Mouse (Mus musculus): ENCODE data around the gene Sys1.

The Sys1 gene

GRCm38 (mm10) chr2:164500511-164500910 lies 43.7 kb downstream of the Sys1 start:
- no peak for DNase-seq (ENCODE audit: low spot score)

- DNase-seq (ENCODE audit: low spot score), result no peak
These were observed 48.2 kb downstream of the Sys1 start for GRCm38 (mm10) chr2:164504919-164505318.

- DNase-seq (ENCODE audit: low spot score), result no peak
These were observed 49.0 kb downstream of the Sys1 start for GRCm38 (mm10) chr2:164505619-164506347.

- no peak for DNase-seq (ENCODE audit: low spot score)
These were observed 51.0 kb downstream of the Sys1 start for GRCm38 (mm10) chr2:164507811-164508210.

GRCm38 (mm10) chr2:164510621-164511190 lies 53.9 kb downstream of the Sys1 start:
- DNase-seq (ENCODE audit: low spot score), result no peak

- DNase-seq (ENCODE audit: low spot score), result no peak
These were observed 55.6 kb downstream of the Sys1 start for GRCm38 (mm10) chr2:164512121-164512909.

GRCm38 (mm10) chr2:164513389-164513788 lies 56.6 kb downstream of the Sys1 start:
- DNase-seq (ENCODE audit: low spot score), result no peak

GRCm38 (mm10) chr2:164514916-164515315 lies 58.2 kb downstream of the Sys1 start:
- no peak for DNase-seq (ENCODE audit: low spot score)

- no peak for DNase-seq (ENCODE audit: low spot score)
These were observed 59.1 kb downstream of the Sys1 start for GRCm38 (mm10) chr2:164515897-164516296.

- DNase-seq (ENCODE audit: low spot score), result no peak
These were observed 59.8 kb downstream of the Sys1 start for GRCm38 (mm10) chr2:164516592-164516991.

- peak; percentile 57 for DNase-seq (ENCODE audit: low spot score)
These were observed 60.9 kb downstream of the Sys1 start for GRCm38 (mm10) chr2:164517485-164518221.

- no peak for DNase-seq (ENCODE audit: low spot score)
These were observed 61.8 kb downstream of the Sys1 start for GRCm38 (mm10) chr2:164518266-164519170.

- no peak for DNase-seq (ENCODE audit: low spot score)
These were observed 62.4 kb downstream of the Sys1 start for GRCm38 (mm10) chr2:164519171-164519526.

- DNase-seq (ENCODE audit: low spot score), result no peak
These were observed 64.0 kb downstream of the Sys1 start for GRCm38 (mm10) chr2:164520782-164521181.

- no peak for DNase-seq (ENCODE audit: low spot score)
These were observed 65.1 kb downstream of the Sys1 start for GRCm38 (mm10) chr2:164521841-164522240.

- no peak for DNase-seq (ENCODE audit: low spot score)
These were observed 65.5 kb downstream of the Sys1 start for GRCm38 (mm10) chr2:164522280-164522679.

- no peak for DNase-seq (ENCODE audit: low spot score)
These were observed 66.6 kb downstream of the Sys1 start for GRCm38 (mm10) chr2:164523301-164523773.

GRCm38 (mm10) chr2:164528557-164528956 lies 71.8 kb downstream of the Sys1 start:
- no peak for DNase-seq (ENCODE audit: low spot score)
